Mouse (Mus musculus) cerebellum, adult 2 months (tissue): Measurements from ENCODE around the gene Patl1.

Experiments used
- CTCF ChIP-seq: fragments of 200-500 bp; IDR thresholded peaks from 2 replicates; pipeline ENCODE4 v1.5.1; 2011; ENCODE audit warnings: low read depth, mild to moderate bottlenecking, control low read depth, low read length, moderate library complexity, borderline replicate concordance; ENCODE audit not compliant: insufficient read depth
- POLR2A ChIP-seq: fragments of 200-500 bp; IDR thresholded peaks from 2 replicates; pipeline ENCODE4 v1.6.1; 2011; ENCODE audit warnings: low read length, control low read depth, borderline replicate concordance; ENCODE audit not compliant: insufficient read depth

GRCm38 (mm10) chr19:11928025-11928748 is 16.0 kb downstream of the Patl1 start:
- TF ChIP-seq POLR2A, result no peak
- no peak for TF ChIP-seq CTCF
